Mouse (Mus musculus) stomach, postnatal 0 days (tissue): ENCODE results near the gene Atcay.

Experiments used
- CTCF ChIP-seq: IDR thresholded peaks from 2 replicates; pipeline ENCODE4 v1.5.1; 2016; ENCODE audit warnings: antibody characterized with exemption, low read depth, mild to moderate bottlenecking, moderate library complexity
- EP300 ChIP-seq: optimal IDR thresholded peaks from 2 replicates; pipeline ENCODE3; 2016; ENCODE audit warnings: antibody characterized with exemption

- TF ChIP-seq EP300: no peak
- TF ChIP-seq CTCF: peak; percentile 42
Observed at GRCm38 (mm10) chr10:81179451-81180342, 50.9 kb downstream of the Atcay start.
